ENCODE assay signal across 9 mouse cellular contexts in genomic region chr5:118066828-118067227, GRCm38 (mm10). TPM values are rescaled to one million over a fixed set of nuclear protein-coding genes. Genes with fewer than 3 reads are reported as not detected.
DNase-seq lines count a peak whose midpoint lies in the region; ATAC-seq and TF ChIP-seq lines count a peak whose summit lies in the region.
"Had no signal": no experiment of that assay in that cellular context is flagged by ENCODE, and none has a peak within 500 bp of the region (broad histone marks: within the 10 kb centered on the region; RNA-seq: fewer than 3 reads in every experiment).

No protein-coding gene starts in this region.

- DNase-seq in CD4-positive, CD25-positive, alpha-beta regulatory T cell, adult 2 months (ENCODE audit: low read depth, low spot score): peak; percentile 82
- peak; percentile 73 for DNase-seq in B cell, adult 2 months
- peak; percentile 70 for DNase-seq in gastrocnemius, adult 18-20 months (ENCODE audit: low spot score)
- peak; percentile 75 to 84 for DNase-seq in layer of hippocampus, postnatal 25 days (ENCODE audit: extremely low spot score in 1 of 2, low spot score in 1 of 2)
- peak; percentile 55 for DNase-seq in splenic B cell, adult 2 months (ENCODE audit: low read depth, low spot score)

- no peak overlapping the region for H3K27ac ChIP-seq in bone marrow, adult 2 months (ENCODE audit: control insufficient read depth, insufficient read depth, low read depth, low read length, poor library complexity)
- H3K27ac ChIP-seq: hindbrain, embryonic 15.5 days had no signal

- no peaks in the 10 kb centered on the region for H3K4me1 ChIP-seq in bone marrow, adult 2 months (ENCODE audit: control insufficient read depth, insufficient read depth, low read length)

- no peak for ATAC-seq in CD4-positive, CD25-positive, alpha-beta regulatory T cell, adult 4 months
- 0 out of 2 replicates have a peak, but pooled peaks have one; percentile 24 for ATAC-seq in megakaryocyte-erythroid progenitor cell, adult 5-6 weeks (replicated peaks; ENCODE audit: low FRiP score, low TSS enrichment, poor library complexity, severe bottlenecking)

- H3K36me3 ChIP-seq in splenic B cell, adult 2 months (ENCODE audit: control insufficient read depth, insufficient read depth, low read length, poor library complexity, severe bottlenecking): no peaks in the 10 kb centered on the region

- peak; percentile 89 for TF ChIP-seq CTCF in bone marrow, adult 2 months (IDR thresholded peaks at IDR 0.05; ENCODE audit: control insufficient read depth, insufficient read depth, low read length)

- 58% methylated on average over 5 of the region's 5 CpGs for WGBS in bone marrow, adult 2 months

- no peak for TF ChIP-seq POLR2A in bone marrow, adult 2 months (IDR thresholded peaks at IDR 0.05; ENCODE audit: borderline replicate concordance, control insufficient read depth, low read depth, low read length)

- no peak overlapping the region for H3K4me3 ChIP-seq in bone marrow, adult 2 months (replicated peaks; ENCODE audit: control insufficient read depth, low read depth, low read length)
- H3K4me3 ChIP-seq: hindbrain, embryonic 15.5 days had no signal

- H3K27me3 ChIP-seq in splenic B cell, adult 2 months (ENCODE audit: control insufficient read depth, insufficient read depth, low read length, poor library complexity, severe bottlenecking): no peaks in the 10 kb centered on the region
- H3K27me3 ChIP-seq: hindbrain, embryonic 15.5 days had no signal

RNA-seq across cellular contexts. Expression of gene Tesc, which starts 39.3 kb away (rescaled TPM):
- 1 to 10 TPM; 2.9 to 7.7 TPM for polyA plus RNA-seq in CD4-positive, CD25-positive, alpha-beta regulatory T cell, adult 4 months (2017; shearing (Covaris generic))
- polyA plus RNA-seq in bone marrow, adult 2 months (2011; ENCODE audit: insufficient read depth, insufficient read length, low replicate concordance, missing spikeins): 18.3 and 21.8 TPM in 2 replicates
- total RNA-seq in gastrocnemius, adult 18-20 months (2021): under 1 TPM; 0.37 to 0.81 TPM
- 100 to 1,000 TPM in 1 of 2 experiments, 10 to 100 TPM in 1; 80.0 to 100 TPM for total RNA-seq in layer of hippocampus, postnatal 25 days (2021)
- total RNA-seq in megakaryocyte-erythroid progenitor cell, adult 5-6 weeks (2014; fragmentation: Nextera tagmentation): not detected in 2 replicates
- total RNA-seq in megakaryocyte-erythroid progenitor cell, adult 5-6 weeks (2017): not detected in 2 replicates

Comparison
In these comparisons a context has a peak if more than half of its experiments do, and no peak if none do; other contexts are left out.
1. RNA of gene Tesc, which starts 39.3 kb away (total RNA-seq): 80.0 to 100 TPM in layer of hippocampus, postnatal 25 days; 0.37 to 0.81 TPM in gastrocnemius, adult 18-20 months and not detected in megakaryocyte-erythroid progenitor cell, adult 5-6 weeks; every median in the first group is over 10 times any median in the second.
2. Peak in every context shown above with its lines, with median percentiles within 50 percentile points of each other: DNase-seq.